Mouse (Mus musculus): ENCODE measurements at regions not wholly inside any gene's neighbourhood (a gene's known extent, or its start where the extent isn't known, plus 50 kb on each side); places are given as distances from the start of the nearest gene placed in this dataset.

- TF ChIP-seq ZNF384 (IDR thresholded peaks at IDR 0.05; ENCODE audit: low read depth, low read length) (no peak), MAFK (IDR thresholded peaks at IDR 0.05; ENCODE audit: insufficient read depth, low read depth, low read length) (no peak)
Observed at GRCm38 (mm10) chr1:47446021-47446420, 553.4 kb upstream of the Slc39a10 start.
